Mouse (Mus musculus): ENCODE data around the gene Anapc2. TPM values are rescaled to one million over a fixed set of nuclear protein-coding genes. Genes with fewer than 3 reads are reported as not detected.
A peak's percentile ranks its signal among the peaks of the same experiment; 100 is the strongest.

Anapc2 gene
- 10 to 100 TPM; 83.0 to 83.3 TPM for total RNA-seq (2021)

DNA sequence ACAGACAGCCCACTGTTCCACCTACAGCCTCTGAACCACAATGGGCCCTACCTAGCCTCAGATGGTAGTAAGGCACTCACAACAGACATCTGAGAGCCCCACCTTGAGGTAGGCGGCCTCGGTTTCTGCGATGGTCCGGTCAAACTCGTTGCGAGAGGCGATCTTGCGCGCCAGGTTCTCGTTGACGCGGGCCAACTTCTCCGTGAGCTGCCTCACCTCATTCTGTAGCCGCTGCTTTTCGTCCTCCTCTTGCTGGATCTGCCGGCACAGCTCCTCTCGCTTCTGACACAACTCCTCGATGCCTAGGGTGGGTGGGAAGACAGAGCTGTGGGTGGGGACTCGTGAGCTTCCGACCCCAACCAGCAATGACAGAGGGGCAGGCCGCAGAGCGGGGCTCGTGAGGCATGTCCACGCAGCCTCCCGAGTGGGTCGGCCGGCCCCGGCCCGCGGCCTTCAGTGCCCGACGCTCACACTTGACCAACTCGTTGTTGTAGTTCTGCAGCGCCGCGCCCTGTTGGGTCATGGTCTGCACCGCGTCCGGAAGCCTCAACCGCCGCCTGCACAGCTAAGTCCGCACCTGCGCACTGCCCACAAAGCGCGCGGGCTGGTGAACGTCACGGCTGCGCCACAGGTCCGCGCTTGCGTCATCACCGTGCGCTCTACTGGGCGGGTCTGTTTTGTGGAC lies at the start of gene Anapc2, which contains the start of gene Ssna1:
TSS of gene Anapc2 (plus strand) at position 652 of the 685 bp plus-strand sequence.
TSS of gene Ssna1 (minus strand) at position 612 of the 685 bp plus-strand sequence.
- DNase-seq: peak; percentile 97 to 98

DNA sequence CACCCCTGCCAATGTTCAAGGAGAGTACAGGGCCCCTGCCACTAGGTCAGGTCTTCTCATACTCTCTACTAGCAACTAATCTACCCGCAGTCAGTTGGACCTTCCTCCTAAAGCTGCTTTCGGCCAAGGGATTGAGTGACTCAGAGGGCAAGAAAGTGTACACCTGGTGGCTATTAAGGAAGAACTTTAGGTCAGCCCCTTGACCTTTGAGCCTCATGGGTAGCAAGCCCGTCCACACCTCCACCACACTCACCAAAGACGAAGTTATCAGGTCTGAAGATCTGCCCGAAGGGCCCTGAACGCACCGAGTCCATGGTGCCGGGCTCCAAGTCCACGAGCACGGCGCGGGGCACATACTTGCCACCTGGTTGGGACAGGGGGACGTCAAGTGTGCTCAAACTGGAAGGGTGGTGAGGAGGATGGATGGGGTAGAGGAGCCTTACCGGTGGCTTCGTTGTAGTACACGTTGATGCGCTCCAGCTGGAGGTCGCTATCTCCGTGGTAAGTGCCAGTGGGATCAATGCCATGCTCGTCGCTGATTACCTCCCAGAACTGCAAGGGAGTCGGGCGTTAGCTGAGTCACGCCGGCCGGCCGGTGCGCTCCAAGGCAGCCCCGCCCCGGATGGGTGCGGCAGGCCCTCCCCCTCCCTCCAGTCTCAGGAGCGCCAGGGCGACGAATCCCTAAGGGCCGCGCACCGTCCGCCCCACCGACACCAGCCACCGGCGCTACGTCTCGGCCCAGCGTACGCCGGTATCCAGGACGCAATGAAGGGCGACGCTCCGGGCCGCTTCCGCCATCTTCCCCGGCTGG lies 48.4 kb upstream of the Anapc2 start:
- peak in 1 of 2 experiments; percentile 72 for DNase-seq

DNA sequence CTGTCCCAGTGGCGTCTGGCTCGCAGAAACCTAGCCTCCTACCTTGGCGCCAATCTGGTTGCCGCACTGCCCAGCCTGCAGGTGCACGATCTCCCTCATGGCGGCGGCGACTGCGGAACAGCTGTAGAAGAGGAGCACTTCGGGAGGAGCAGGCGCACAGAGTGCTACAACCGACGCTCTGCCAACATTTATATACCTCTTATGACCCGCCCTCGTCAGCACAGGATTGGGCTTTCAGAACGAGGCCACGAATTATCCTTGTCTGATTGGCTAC lies 47.8 kb upstream of the Anapc2 start, which contains the start of gene Tubb4b:
TSS of gene Tubb4b (minus strand) at position 211 of the 274 bp plus-strand sequence.
- no peak for DNase-seq

DNA sequence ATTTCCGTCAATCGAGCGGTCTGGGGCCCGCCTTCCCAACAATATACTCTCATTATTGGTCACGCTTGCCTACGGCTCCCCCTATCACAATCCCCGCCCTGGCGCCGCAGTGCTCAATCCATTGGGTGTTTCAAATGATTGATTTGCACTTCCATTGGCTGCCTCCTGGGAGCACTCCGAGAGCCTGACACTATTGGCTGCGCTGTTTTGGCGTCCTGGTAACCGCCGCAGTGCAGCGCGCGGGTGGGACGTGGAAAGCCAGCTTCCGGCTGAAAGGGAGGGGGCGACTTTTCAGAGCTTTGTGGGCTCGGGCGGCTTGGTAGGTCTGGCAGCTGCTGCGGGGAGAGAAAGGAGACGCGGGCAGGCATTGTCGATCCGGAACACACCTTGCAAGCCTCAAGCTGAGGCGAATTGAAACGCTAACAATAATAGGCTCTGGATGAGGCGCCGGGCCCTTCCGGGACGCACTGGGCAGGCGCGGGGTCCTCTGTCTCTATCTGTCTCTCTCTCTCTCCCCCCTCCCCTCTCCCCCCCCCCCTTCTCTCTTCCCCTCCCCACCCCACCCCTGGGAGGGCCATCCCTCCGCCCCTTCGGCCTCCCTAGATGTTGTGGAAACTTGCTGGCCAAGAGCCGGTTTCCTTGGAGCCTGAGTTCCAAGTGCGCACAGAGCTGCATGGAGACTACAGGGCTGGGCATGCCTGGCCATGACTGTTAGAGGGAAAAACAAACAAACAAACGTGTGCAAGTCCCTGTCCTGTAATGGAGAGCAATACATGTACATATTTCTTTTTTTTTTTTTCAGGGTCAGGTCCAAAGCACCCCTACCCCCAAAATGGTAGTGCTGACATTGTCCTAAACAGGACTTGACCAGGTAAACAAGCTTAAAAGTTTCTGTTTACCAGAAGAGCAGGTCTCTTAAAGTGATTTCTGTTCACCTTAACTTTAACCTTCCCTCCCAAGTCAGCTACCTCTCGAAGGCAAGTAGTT lies 47.2 kb upstream of the Anapc2 start:
- peak; percentile 98 to 99 for DNase-seq

DNA sequence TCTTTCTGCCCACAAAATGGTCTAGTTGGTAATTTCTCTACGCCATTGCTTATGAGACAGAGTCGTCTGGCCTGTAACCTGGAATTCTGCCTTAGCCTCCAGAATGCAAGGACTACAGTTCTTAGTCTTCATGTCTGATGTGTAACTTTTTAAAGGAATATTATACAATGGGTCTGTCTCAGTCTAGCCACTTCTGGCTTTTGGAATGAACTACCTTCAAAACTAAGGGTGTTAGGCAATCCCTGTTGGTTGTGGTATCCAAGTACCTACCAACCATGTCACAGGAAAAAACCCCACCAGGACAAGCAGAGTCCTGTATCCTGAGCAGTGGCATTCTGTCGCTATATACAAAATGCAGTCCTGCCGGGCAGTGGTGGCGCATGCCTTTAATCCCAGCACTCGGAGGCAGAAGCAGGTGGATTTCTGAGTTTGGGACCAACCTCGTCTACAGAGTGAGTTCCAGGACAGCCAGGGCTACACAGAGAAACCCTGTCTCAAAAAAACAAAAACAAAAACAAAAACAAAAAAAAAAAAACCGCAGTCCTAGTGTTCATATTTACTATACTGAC lies 46.4 kb upstream of the Anapc2 start:
- DNase-seq: no peak

DNA sequence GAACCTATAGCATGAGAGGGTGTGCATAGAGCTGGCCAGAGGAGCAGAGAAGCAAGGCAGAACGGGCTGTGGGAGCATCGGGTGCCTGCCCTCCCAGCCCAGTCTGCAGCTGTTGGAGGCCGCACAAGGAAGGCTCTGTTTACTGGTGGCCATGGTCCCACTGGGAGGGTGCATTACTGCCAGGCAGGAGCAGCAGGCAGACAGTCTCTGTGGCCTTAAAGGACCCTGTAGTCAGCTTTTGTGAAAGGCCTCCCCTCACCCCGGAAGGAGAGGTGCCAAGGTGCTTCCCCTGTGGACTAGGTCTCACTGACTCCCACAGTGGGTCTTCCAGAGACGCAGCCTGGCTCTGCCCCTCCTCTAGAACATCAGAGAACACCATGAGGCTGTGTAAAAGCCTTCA lies 45.4 kb upstream of the Anapc2 start:
- DNase-seq: peak; percentile 55 to 68

DNA sequence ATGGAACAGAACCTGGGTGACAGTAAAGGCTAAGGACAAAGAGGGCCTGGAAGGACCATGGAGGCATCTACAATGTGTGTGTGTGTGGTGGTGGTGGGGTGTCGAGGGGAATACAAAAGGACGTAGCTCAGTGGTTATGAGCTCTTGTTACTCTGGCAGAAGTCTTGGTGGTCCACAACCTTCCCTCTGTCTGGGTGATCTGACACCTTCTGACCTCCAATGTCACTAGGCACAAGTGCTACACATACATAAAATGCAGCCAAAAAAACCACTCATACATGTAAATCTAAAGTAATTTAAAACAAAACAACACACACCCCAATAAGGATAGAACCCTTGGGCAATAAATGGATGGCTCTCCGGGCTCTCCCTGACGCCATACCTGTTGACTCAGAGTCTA lies 44.9 kb upstream of the Anapc2 start:
- DNase-seq: no peak

DNA sequence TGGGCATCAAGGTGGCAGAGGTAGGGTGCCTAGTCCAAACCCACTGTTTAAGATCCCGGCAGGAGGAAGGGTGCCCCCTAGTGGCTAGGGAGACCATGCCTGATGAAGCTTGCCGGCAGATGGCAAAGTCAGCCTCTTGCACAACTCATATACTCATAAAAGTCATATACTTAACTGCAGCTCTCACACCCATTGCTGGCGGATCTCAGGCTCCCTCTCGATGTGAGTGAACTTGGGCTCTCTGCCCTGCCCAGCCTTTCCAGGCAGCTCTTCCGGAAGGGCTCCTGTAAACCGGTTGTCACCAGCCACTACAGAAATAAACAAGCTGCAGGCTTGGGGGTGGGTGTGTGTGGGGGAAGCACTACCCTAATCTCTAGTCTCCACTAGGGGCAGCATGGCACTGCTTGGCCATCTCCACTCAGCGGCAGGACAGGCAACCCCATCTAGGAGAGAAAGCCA lies 43.8 kb upstream of the Anapc2 start:
- peak; percentile 84 to 85 for DNase-seq

DNA sequence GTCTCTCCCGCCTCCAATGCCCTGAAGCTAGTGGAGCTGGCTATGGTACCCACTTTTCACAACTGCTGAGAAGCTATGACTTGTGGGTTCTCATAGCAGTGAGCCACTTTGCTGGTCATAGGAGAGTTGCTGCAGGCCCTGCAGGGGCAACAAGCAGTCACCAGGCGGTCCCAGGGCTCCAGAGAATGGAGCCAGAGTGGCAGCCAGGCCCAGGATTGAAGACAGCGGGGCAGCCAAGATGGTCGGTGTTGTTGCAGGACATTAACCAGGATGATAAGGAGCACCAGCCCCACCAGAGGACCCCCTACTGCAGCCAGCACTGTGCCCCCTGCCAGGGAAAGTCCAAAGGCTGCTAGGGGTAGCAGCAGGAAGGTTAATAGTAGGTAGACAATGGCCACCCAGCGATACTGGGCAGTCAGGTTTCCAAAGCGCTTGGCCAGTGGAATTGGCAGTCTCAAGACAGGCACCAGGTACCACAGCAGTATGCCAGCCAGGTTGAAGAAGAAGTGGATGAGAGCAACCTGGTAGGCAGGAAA lies 43.2 kb upstream of the Anapc2 start:
- DNase-seq: no peak

DNA sequence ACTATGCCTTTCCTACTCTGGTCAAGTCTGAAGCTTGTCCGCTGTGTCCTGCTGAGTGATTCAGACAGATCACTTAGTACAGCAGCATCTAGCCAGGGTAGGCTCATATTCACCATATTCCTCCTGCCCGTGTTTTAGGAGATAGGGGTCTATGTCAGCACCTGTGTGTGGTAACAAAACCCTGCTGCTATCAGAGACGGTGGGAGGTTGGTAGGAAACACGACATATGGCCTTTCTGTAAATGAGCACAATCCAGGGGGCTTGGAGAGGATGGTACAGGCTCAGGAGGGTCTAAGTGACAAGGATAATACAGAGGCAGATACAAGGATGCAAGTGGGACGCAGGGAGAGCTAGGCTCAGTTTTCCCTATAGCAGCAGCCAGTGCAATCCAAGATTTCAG lies 42.7 kb upstream of the Anapc2 start:
- DNase-seq: no peak

DNA sequence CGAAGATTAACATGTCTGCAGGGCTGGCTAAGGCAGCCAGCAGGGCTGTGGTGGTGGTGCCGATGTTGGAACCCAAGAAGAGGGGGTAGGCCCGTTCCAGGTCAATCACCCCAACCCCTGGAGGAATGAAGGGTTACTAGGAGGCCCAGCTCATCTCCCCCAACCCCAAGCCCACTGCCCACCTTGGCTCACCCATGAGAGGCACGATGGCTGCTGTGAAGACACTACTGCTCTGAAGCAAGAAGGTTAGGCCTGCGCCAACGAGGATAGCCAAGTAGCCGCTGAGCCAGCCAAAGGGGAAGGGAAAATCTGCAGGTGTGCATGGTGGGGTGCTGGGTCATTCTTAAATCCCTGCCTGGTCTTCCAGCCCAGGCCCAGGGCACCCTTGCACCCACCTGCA lies 41.7 kb upstream of the Anapc2 start:
- DNase-seq: no peak

DNA sequence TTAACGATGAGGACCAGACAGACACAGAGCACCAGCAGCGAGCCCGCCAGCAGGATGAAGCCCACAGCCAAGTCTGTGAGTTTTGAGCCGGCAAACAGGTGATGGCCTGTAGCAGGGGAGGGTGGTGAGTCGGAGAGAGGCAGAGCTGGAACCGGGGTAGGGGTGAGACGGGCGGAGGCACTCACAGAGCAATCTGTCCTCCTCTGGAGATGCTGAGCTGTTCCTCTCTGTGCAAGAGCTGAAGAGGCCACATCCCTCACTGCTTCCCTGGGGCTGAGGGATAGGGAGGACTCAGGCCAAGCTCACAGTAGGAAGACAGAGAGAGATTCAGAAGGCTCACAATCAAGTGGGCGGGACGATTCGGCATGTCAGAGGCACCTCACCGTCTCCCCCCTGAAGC lies 41.2 kb upstream of the Anapc2 start:
- DNase-seq: no peak

DNA sequence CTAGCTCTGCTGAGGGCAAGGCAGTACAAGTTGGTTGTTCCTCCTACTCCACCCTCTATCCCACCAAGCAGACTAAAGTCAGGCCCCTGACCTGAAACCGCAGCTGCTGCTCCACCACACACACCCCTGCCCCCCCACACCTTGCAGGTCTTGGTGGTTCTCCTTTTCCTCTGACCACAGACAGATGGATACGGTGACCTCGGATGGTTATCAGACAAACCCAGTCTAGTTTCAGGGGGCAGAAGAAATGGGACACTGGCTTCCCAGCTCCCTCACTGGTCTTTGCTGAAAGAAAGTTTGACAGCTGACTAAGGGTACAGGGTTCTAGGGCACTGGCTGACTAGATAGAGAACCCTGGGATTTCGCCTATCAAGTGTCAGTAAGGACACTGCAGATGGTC lies 38.9 kb upstream of the Anapc2 start:
- DNase-seq: no peak

DNA sequence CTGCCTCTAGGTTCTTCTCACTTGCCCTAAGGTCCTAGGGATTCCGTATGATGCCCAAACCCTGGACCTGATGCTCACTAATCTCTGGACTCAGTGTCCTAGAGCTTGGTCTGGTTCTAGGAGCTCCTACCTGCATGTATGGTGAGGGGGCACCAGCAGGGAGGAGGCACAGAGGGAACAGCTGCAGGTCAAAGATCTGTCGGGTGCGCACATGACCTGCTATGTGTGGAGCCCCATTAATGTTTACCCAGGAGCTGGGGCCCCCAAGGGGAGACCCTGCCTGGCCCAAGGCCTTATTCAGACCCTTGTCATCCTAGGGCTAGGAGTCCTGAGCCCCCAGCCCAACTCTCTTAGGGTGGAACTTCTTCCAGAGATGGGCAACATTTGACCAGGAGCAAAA lies 38.2 kb upstream of the Anapc2 start, which contains the start of gene Slc34a3:
TSS of gene Slc34a3 (minus strand) at position 315 of the 400 bp plus-strand sequence.
- DNase-seq: no peak

DNA sequence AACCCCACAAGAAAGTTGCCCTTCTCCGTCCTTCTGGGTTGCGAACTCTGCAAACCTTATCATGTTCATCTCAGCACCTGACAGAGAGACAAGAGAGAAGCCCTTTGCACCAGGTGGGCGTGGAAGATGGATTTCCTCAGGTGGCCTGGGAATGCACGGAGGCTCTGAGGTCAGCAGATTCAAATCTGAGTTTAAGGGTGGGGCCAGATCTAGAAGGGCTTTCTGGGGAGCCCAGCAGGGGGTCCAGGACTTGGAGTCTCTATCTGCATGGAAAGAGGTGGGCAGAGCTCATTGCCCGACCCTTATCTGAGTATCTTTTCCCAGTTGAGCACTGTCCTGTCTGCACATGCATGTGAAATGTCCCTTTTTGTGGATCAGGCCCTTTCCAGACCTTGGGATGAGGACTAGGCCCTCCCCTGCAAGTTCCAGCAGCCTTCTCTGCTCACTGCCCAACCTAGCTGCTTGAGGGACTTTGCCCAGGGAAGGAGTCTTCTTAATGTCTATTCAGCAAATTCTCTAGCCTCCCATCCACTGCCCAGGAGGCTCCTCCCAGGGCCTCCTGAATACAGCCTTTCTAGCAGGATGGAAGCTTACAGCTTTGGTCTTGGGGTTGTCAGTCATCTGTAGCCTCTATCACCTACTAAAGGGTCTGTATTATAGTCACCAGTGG lies 37.6 kb upstream of the Anapc2 start:
- DNase-seq: no peak

DNA sequence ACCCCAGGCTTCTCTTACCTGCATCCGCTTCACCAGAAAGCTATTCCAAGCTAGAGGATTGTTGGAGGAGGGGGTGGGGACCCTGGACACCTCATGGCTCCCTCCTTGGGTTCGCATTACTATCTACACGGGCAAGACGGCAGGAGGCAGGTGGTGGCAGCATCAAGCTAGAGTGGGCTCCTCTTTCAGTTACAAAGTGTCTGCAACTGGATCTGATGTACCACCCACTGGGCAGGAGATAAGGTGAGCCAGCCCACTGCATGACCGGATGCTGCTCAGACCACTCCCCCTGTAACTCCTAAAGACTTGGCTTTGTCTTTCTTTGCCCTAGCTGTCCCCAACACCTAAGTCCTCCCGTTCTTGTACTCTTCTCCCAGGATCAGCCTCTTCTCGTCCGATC lies 35.7 kb upstream of the Anapc2 start, which contains the start of gene Rnf224:
TSS of gene Rnf224 (minus strand) at position 174 of the 400 bp plus-strand sequence.
- no peak for DNase-seq

DNA sequence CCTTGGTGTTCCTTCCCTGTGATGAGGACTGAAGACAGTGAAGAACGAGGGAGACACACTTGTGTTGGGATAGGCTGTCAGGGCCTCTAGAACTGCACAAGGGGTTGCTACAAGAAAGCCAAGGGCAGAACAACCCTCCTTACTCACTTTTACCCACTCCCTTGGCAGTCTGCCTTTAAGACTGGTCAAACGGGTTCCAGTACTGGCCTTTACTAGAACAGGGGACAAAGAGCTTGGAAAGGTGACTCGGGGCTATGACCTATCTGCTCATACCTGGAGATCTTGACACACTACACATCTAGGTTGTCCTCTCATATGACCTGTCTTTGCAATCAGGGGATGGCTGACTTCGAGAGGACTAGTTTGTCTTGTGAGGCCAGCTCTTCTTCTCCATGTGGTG lies 34.8 kb upstream of the Anapc2 start:
- DNase-seq: no peak

DNA sequence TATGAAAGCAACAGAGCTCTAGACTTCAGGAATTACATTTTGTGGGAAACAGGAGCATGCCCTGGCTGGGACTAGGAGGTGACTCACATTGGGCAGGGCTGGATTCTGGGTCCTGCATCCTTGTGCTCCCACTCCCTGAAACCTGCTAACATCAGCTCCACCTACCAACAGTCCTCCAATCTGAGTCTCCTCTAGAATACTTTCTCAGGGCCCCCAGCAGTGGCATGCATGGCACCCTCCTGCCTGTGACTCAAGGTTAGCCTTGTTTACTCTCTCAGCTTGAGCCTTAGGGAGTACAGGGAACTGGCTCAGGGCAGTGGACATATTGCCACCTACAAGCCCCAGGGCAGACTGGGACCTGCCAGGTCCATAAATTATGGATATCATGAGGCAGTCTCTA lies 34.2 kb upstream of the Anapc2 start:
- no peak for DNase-seq

DNA sequence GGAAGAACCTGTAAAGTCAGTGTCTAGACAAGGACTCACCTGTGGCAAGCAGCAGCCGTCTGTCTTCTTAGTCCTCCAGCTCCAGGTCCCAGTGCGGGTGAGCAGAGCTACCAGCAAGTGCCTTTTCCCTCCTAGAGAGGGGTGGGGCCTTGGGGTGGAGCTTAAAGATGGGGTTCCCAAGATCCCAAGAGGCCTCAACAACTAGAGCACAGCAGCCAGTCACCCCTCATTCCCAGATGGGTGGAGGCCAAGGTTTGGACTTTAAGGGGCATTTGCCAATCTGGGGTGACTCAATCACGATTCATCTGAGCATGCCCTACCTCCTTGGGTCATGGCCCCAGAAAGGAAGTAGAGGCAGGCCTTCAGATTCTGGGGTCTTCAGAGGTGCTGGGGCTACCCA lies 32.5 kb upstream of the Anapc2 start:
- no peak for DNase-seq

DNA sequence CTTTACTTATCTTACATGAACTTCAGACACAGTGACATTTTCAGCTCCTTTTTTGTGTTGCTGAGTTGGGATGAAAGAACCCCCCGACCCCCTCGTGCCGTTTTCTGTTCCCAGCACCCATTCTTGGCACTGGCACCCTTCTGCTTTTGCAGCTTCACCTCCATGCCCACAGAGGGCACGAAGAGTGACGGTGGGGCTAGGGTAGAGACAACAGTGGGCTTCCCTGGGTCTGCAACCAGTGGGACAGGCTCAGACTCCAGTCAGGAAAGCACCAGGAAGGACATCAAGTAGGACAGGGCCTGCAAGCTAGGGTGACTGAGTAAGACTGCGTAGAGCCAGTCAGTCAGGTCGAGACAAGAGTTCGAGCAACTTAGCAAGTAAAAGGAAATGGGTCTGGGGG lies 32.0 kb upstream of the Anapc2 start:
- no peak for DNase-seq

DNA sequence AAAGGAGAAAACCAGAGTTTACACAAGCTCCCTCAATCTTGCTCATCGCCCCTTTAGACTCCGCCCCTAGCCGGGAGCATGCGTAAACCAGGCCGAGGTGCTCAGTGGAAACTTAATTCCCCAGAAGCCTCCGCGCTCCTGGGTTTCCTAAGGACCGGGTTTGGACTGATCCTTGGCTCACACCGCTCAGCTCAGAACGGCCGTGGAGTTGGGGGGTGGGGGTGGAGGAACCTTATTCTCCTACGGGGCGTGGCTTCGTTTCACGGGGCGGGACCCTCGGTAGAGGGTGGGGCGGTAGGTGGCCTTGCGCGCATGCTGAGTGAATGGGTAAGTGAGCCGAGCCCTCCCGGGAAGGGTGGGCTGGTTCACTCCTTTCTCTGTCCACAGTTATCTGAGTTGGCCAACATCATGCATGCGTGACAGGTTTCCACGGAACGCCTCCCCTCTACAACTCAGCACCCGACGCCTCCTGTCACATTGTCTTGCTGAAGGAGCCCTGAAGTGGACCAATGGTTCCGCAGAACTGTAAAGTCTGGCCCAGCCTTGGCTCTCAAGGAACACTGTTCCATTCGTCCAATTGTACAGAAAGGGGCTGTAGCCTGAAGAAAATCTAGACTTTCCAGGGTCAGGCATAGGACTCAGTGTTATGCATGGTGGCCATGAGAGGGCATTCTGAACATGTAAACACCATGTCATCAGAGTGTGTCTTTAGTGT lies 31.4 kb upstream of the Anapc2 start:
- DNase-seq: peak; percentile 53 to 66
